Mouse (Mus musculus) limb, embryonic 14.5 days (tissue): ENCODE data around the gene Usp11. TPM values are rescaled to one million over a fixed set of nuclear protein-coding genes. Genes with fewer than 3 reads are reported as not detected.

Experiments
- ATAC-seq: fragments of 200-750 bp; cut with Nextera tagmentation; 2 replicates; pipeline ENCODE4 v1.8.0; 2017; ENCODE audit warnings: low read depth, moderate number of reproducible peaks, moderate TSS enrichment; ENCODE audit not compliant: low FRiP score
- DNase-seq: peaks from one replicate; pipeline ENCODE4 v3.0.0-alpha.2; 2015; ENCODE audit warnings: low spot score
- H3K27ac ChIP-seq: fragments of 300-500 bp; sonication (generic); replicated peaks from 2 replicates; pipeline ENCODE4 v1.5.1; 2014; ENCODE audit warnings: low read depth, mild to moderate bottlenecking, low read length, moderate library complexity, mixed read lengths
- H3K27me3 ChIP-seq: fragments of 300-500 bp; sonication (generic); 2 replicates; pipeline ENCODE4 v1.6.1; 2014; ENCODE audit warnings: low read length, mixed read lengths; ENCODE audit not compliant: control insufficient read depth, insufficient read depth
- H3K36me3 ChIP-seq: fragments of 300-500 bp; sonication (generic); 2 replicates; pipeline ENCODE4 v1.6.1; 2014; ENCODE audit warnings: mild to moderate bottlenecking, low read length, moderate library complexity, mixed read lengths; ENCODE audit not compliant: control insufficient read depth, insufficient read depth
- H3K4me1 ChIP-seq: fragments of 300-500 bp; sonication (generic); 2 replicates; pipeline ENCODE4 v1.6.1; 2014; ENCODE audit warnings: antibody characterized with exemption, low read length, mixed read lengths; ENCODE audit not compliant: control insufficient read depth, insufficient read depth
- H3K4me2 ChIP-seq: fragments of 300-500 bp; sonication (generic); replicated peaks from 2 replicates; pipeline ENCODE4 v1.6.1; 2014; ENCODE audit warnings: low read depth, mild to moderate bottlenecking, low read length, moderate library complexity; ENCODE audit not compliant: severe bottlenecking
- H3K4me3 ChIP-seq: fragments of 300-500 bp; sonication (generic); replicated peaks from 2 replicates; pipeline ENCODE4 v1.5.1; 2014; ENCODE audit warnings: low read length
- H3K9ac ChIP-seq: fragments of 300-500 bp; sonication (generic); 2 replicates; pipeline ENCODE4 v1.6.1; 2014; ENCODE audit warnings: mild to moderate bottlenecking, low read depth, low read length, moderate library complexity; ENCODE audit not compliant: severe bottlenecking
- H3K9me3 ChIP-seq: fragments of 300-500 bp; sonication (generic); 2 replicates; pipeline ENCODE4 v1.6.1; 2016; ENCODE audit warnings: low read length; ENCODE audit not compliant: control insufficient read depth
- POLR2A ChIP-seq: fragments of 200-500 bp; IDR thresholded peaks from 2 replicates; pipeline ENCODE4 v1.8.0; 2012; ENCODE audit warnings: inconsistent platforms, mild to moderate bottlenecking, moderate library complexity, borderline replicate concordance; ENCODE audit not compliant: insufficient read depth, insufficient read length; ENCODE audit errors: extremely low read depth
- WGBS: fragments of 180-500 bp; shearing (Covaris S2); extraction: QIAGEN DNeasy Blood & Tissue Kit; methylation state at CpG from one replicate; pipeline ENCODE4 v1.1.7; 2014; 5-methylcytosine and 5-hydroxymethylcytosine counted together
- polyA plus RNA-seq, 2 experiments: library from polyadenylated mRNA; depleted of rRNA in 1 of 2; stranded (reverse) in 1 of 2; unstranded in 1 of 2; fragments of >200 nt; fragmentation: Nextera tagmentation in 1 of 2; extraction: Ambion mirVana in 1 of 2; gene quantifications; 2 replicates each; pipeline versions ENCODE4 v1.2.1 to v1.2.3; 2012 to 2014

Gene Usp11
- polyA plus RNA-seq (2012; rRNA removed) (78.3 and 87.0 TPM in 2 replicates), polyA plus RNA-seq (2014; fragmentation: Nextera tagmentation; extraction: Ambion mirVana) (43.5 and 49.7 TPM in 2 replicates)

DNA sequence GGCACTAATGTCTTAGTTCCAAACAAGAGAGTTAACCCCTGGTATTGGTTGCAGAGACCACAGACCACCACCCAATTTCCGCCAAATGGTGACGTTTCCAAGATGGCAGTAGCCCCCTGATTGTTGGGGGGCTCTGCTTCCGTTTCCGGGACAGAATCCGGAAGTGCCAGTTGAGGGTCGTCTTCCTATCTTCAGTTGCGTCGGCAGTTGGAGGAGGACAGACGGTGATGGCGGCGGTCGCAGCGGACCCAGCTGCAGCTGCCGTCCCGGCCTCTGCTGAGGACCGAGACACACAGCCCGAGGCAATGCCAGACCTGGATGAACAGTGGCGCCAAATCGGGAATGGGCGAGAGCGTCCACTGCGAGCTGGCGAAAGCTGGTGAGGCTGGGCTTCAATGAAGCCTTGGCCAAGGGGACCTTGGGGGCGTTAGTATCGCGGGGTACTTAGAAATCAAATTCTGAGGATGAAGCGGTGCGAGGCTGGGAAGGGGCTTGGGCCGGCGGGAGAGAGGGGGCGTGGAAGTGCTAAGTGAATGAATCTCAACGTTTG lies at the start of gene Usp11:
Gene Usp11, plus strand, starts transcription at position 166 of the 550 bp plus-strand sequence.
- ATAC-seq (peak; percentile 69), DNase-seq (peak; percentile 69)
- Histone ChIP-seq H3K9me3 (no peaks in the 10 kb centered on the region), H3K9ac (peak within 1 kb of the TSS; percentile 65), H3K4me1 (no peaks in the 10 kb centered on the region), H3K4me3 (peak within 1 kb of the TSS; percentile 55), H3K27ac (peak within 1 kb of the TSS; percentile 92), H3K27me3 (no peaks in the 10 kb centered on the region), H3K36me3 (peaks cover 8% of the 10 kb centered on the region), H3K4me2 (peak within 1 kb of the TSS; percentile 43)
- WGBS: 30% methylated on average over 32 of the region's 32 CpGs
- peak; percentile 21; the same call in 1 of the 2 replicates for TF ChIP-seq POLR2A

DNA sequence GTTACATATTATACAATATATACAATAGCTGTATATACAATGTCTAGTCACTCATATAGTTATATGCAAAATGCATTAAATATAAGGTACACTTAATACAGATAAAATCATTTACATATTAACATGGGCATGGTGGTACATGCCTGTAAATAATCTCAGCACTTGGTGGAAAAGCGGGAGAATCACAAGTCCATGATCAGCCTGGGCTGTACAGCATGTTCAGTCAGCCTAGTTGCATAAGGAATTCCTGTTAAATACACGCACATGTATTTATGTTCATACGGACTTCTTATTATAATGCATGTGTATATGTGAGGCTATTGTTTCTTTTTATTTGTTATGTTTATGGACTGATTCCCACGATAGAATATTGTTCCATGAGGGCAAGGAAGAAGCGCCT lies 46.1 kb upstream of the Usp11 start:
- H3K27ac ChIP-seq: no peak overlapping the region
- no peaks in the 10 kb centered on the region for H3K9me3 ChIP-seq
- no peaks in the 10 kb centered on the region for H3K36me3 ChIP-seq
- whole genome bisulfite sequencing: 29% methylated on average over 5 of the region's 5 CpGs
- H3K4me3 ChIP-seq: peak overlapping the region; percentile 48
- no peak for TF ChIP-seq POLR2A
- H3K27me3 ChIP-seq: no peaks in the 10 kb centered on the region
- no peaks in the 10 kb centered on the region for H3K4me1 ChIP-seq
- no peak for DNase-seq
- peak overlapping the region; percentile 64 for H3K4me2 ChIP-seq
- no peak for ATAC-seq
- no peak overlapping the region for H3K9ac ChIP-seq

DNA sequence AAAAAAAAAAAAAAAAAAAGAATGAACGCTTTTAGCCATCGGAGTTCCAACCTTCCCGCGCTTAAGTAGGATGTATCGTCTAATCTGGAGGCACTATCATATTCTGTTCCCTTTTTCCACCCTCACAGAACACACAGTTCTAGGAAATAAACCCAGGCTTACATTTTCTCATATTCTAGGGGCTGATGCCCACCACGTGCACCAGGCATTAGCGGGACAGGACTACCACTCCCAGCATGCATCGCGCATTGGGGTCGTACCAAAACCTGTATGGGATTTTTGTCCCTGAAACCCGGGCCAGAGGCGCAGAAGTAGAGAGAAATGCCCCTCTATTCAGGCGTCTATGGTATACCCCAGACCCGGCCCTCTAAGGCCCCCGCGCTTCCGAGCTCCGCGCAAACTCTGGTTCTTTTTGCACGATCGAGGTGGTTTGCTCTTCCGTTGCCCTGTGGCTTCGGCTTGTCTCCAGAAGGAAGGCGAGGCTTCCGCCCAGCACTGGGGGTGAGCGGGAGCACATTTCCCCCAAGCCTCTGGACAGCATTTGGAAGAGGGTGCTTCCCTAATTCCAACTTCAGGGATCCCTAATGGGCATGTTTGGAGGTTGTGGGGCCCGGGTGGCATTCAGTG lies 45.6 kb upstream of the Usp11 start, which contains the start of gene Uba1:
Gene Uba1, plus strand, starts transcription at position 301 of the 627 bp plus-strand sequence.
- TF ChIP-seq POLR2A: no peak
- Histone ChIP-seq H3K9ac (peak within 1 kb of the TSS; percentile 60), H3K36me3 (no peaks in the 10 kb centered on the region), H3K9me3 (no peaks in the 10 kb centered on the region), H3K27ac (0 out of 2 replicates have a peak within 1 kb of the TSS, but pooled peaks have one; percentile 38), H3K27me3 (no peaks in the 10 kb centered on the region), H3K4me3 (peak within 1 kb of the TSS; percentile 48), H3K4me1 (no peaks in the 10 kb centered on the region), H3K4me2 (peak within 1 kb of the TSS; percentile 64)
- peak; percentile 86 for ATAC-seq
- DNase-seq: peak; percentile 93
- 22% methylated on average over 27 of the region's 27 CpGs for WGBS

- WGBS: 20% methylated on average over 24 of the region's 24 CpGs
- H3K4me2 ChIP-seq: peak overlapping the region; percentile 64
- H3K4me1 ChIP-seq: no peaks in the 10 kb centered on the region
- peak overlapping the region; percentile 48 for H3K4me3 ChIP-seq
- DNase-seq (no peak), ATAC-seq (no peak)
- TF ChIP-seq POLR2A: no peak
- no peaks in the 10 kb centered on the region for H3K36me3 ChIP-seq
- no peaks in the 10 kb centered on the region for H3K9me3 ChIP-seq
- 0 out of 2 replicates have a peak overlapping the region, but pooled peaks have one; percentile 38 for H3K27ac ChIP-seq
- H3K9ac ChIP-seq: peak overlapping the region; percentile 60
- H3K27me3 ChIP-seq: no peaks in the 10 kb centered on the region
Observed at GRCm38 (mm10) chrX:20658891-20659406, 44.8 kb upstream of the Usp11 start.

DNA sequence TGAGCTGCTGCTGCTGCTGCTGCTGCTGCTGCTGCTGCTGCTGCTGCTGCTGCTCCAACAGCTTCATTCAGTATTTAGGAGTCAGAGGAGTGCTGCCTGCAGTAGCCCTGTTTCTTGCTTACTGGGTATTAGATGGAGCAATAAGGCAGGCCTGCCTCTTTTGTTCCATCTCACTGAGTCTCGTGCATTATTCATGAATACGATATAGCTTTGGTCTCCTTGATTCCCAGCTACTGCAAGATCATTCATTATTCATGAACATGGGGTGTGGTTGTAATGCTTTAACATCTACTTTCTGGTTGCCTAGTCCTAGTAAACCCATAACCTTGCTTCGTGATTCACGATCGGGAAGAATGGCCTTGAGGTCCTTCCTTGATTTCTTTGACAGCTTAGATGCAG lies 41.4 kb upstream of the Usp11 start:
- Histone ChIP-seq H3K27ac (no peak overlapping the region), H3K36me3 (peaks cover 4% of the 10 kb centered on the region; the same call in 1 of the 2 replicates), H3K27me3 (no peaks in the 10 kb centered on the region), H3K4me1 (peaks cover 2% of the 10 kb centered on the region), H3K4me2 (no peak overlapping the region), H3K4me3 (no peak overlapping the region), H3K9me3 (no peaks in the 10 kb centered on the region), H3K9ac (no peak overlapping the region)
- no peak for DNase-seq
- 41% methylated on average over 5 of the region's 5 CpGs for WGBS
- TF ChIP-seq POLR2A: no peak
- no peak for ATAC-seq
